Mouse (Mus musculus) small intestine, adult 2 months (tissue): ENCODE results near the gene Izumo2. TPM values are rescaled to one million over a fixed set of nuclear protein-coding genes. Genes with fewer than 3 reads are reported as not detected.

Experiments used
- H3K27ac ChIP-seq: fragments of 200-500 bp; 2 replicates; pipeline ENCODE4 v1.5.1; 2012; ENCODE audit warnings: low read depth, low read length, control low read depth, inconsistent platforms; ENCODE audit not compliant: insufficient read depth
- H3K27me3 ChIP-seq: fragments of 200-500 bp; 2 replicates; pipeline ENCODE4 v1.6.1; 2012; ENCODE audit warnings: mild to moderate bottlenecking, moderate library complexity, low read length, inconsistent platforms; ENCODE audit not compliant: control insufficient read depth, insufficient read depth
- H3K36me3 ChIP-seq: fragments of 200-500 bp; 2 replicates; pipeline ENCODE4 v1.6.1; 2012; ENCODE audit warnings: mild to moderate bottlenecking, low read length, control low read depth, inconsistent platforms; ENCODE audit not compliant: control insufficient read depth, insufficient read depth
- H3K4me1 ChIP-seq: fragments of 200-500 bp; 2 replicates; pipeline ENCODE4 v1.6.1; 2012; ENCODE audit warnings: low read length, inconsistent platforms, mixed read lengths; ENCODE audit not compliant: control insufficient read depth, insufficient read depth, insufficient read length
- H3K4me3 ChIP-seq: fragments of 200-500 bp; 2 replicates; pipeline ENCODE4 v1.5.1; 2012; ENCODE audit warnings: low read depth, mild to moderate bottlenecking, control low read depth, inconsistent platforms, low read length, moderate library complexity
- CTCF ChIP-seq: fragments of 200-500 bp; IDR thresholded peaks from 2 replicates; pipeline ENCODE4 v1.5.1; 2012; ENCODE audit warnings: low read depth, mild to moderate bottlenecking, control low read depth, inconsistent platforms, low read length, moderate library complexity, mixed read lengths; ENCODE audit not compliant: insufficient replicate concordance, insufficient read length; ENCODE audit errors: extremely low read depth
- POLR2A ChIP-seq: fragments of 200-500 bp; IDR thresholded peaks from 2 replicates; pipeline ENCODE4 v1.6.1; 2012; ENCODE audit warnings: low read depth, mild to moderate bottlenecking, control low read depth, inconsistent platforms, low read length, moderate library complexity
- WGBS: fragments of 180-500 bp; shearing (Covaris S2); methylation state at CpG from one replicate; pipeline ENCODE4 v1.1.7; 2018; 5-methylcytosine and 5-hydroxymethylcytosine counted together
- polyA plus RNA-seq: library from polyadenylated mRNA; depleted of rRNA; stranded (reverse); fragments of >200 nt; gene quantifications from 2 replicates; pipeline ENCODE4 v1.2.3, GENCODE M21; 2012

The Izumo2 gene
- polyA plus RNA-seq, 1 experiment: not detected

DNA sequence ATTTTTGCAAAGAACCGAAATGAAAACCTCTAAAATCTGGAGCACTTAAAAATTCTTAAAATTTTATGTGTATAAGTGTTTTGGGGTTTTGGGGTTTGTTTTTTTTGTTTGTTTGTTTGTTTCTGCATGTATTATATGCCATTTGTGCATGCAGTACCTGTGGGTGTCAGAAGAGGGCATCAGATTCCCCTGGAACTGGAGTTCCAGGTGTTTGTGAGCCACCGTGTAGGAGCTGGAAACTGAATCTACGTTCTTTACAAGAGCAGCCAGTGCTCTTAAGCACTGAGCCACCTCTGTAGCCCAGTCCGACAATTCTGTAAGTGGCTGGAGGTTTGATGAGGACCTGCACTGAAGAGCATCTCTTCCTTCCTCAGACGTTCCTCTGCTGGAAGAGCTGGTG is 1.3 kb downstream of the Izumo2 start:
- no peaks in the 10 kb centered on the region for H3K4me1 ChIP-seq
- no peak overlapping the region for H3K27ac ChIP-seq
- no peaks in the 10 kb centered on the region for H3K27me3 ChIP-seq
- no peaks in the 10 kb centered on the region for H3K36me3 ChIP-seq
- no peak overlapping the region for H3K4me3 ChIP-seq
- WGBS: 88% methylated on average over 5 of the region's 5 CpGs
- TF ChIP-seq POLR2A (no peak), CTCF (no peak)

DNA sequence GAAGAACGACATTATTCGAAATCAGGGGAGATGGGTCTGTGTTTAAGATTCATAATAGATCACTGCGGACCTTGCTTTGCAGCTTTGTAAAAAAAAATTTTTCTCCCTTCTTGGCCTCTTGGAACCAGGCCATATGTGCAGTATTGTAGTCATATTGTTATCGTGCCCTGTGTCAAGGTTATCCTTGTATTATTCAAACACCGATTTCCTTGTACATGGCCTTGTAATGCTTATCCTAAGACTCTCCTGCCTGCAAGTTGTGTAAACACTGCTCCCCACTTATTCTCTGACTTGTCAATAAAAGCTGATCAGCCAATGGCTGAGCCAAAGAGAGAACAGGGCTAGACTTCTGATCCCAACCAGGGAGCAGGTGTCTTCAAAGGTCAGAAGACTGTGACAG is 13.5 kb downstream of the Izumo2 start:
- Histone ChIP-seq H3K4me1 (peaks cover 13% of the 10 kb centered on the region; the same call in 1 of the 2 replicates), H3K27ac (peak overlapping the region; percentile 76), H3K4me3 (no peak overlapping the region), H3K27me3 (no peaks in the 10 kb centered on the region), H3K36me3 (no peaks in the 10 kb centered on the region)
- WGBS: 23% methylated on average over 5 of the region's 5 CpGs
- no peak for TF ChIP-seq POLR2A
- TF ChIP-seq CTCF: no peak

DNA sequence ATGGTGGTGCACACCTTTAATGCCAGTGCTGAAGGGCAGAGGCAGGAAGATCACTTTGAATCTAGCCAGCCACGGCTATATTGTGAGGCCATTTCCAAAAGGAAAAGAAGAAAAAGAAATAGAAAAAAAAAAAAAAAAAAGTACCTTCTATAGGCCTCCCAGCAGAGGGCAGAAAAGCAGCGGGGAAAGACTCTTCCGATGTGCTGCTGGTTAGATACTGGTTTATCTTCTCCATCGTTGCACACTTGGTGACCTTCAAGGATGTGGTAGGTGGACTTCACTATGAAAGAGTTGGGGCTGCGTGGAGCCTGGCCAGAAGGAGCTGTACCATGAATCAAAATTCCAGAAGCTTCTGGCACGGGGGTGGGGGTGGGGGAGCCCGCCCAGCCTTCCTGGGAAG is 15.8 kb downstream of the Izumo2 start:
- Histone ChIP-seq H3K36me3 (no peaks in the 10 kb centered on the region), H3K27me3 (no peaks in the 10 kb centered on the region), H3K27ac (no peak overlapping the region), H3K4me1 (peaks cover 13% of the 10 kb centered on the region; the same call in 1 of the 2 replicates), H3K4me3 (no peak overlapping the region)
- WGBS: 22% methylated on average over 7 of the region's 7 CpGs
- no peak for TF ChIP-seq POLR2A
- TF ChIP-seq CTCF: peak; percentile 35; the same call in 1 of the 2 replicates

DNA sequence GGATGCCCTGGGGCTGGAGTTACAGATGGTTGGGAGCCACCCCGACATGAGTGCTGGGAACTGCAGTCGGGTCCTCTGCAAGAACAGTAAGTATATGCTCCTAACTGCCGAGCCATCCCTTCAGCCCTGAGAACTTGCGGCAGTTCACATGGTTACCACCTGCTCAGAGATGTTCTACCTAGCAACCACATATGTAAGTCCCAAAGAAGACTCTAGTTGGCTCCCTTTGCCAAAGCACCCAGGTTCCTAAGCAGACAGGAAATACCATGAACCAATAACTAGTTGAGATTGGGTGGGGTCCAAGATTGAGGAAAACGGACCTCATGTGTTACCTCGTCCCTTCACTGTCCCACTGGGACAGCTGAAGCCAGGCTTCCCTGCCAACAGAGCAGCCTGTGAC is 17.8 kb downstream of the Izumo2 start:
- no peak overlapping the region for H3K27ac ChIP-seq
- WGBS: 48% methylated on average over 6 of the region's 6 CpGs
- TF ChIP-seq CTCF (no peak), POLR2A (no peak)
- peaks cover 13% of the 10 kb centered on the region; the same call in 1 of the 2 replicates for H3K4me1 ChIP-seq
- H3K27me3 ChIP-seq: no peaks in the 10 kb centered on the region
- no peak overlapping the region for H3K4me3 ChIP-seq
- no peaks in the 10 kb centered on the region for H3K36me3 ChIP-seq

DNA sequence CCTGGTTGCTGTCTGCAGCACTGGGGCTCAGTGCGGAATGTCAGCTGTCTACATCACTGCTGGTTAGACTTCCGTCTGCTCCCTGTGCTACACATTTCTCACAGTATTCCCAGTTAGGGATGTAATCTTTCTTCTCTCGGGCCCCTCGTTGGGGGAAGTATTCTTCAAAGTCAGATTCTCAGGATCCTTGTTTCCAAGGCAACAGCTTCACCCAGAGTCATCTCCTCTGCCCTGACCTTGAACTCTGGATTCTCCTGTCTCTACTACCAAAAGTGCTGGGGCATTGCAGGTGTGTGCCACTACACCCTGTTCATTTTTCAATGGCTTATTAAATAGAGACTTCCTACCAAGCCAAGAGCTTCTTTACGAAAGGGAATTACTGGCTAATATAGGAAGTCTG is 18.6 kb downstream of the Izumo2 start:
- H3K36me3 ChIP-seq: no peaks in the 10 kb centered on the region
- H3K27me3 ChIP-seq: no peaks in the 10 kb centered on the region
- H3K27ac ChIP-seq: no peak overlapping the region
- no peak for TF ChIP-seq CTCF
- no peak for TF ChIP-seq POLR2A
- 60% methylated on average over 5 of the region's 5 CpGs for WGBS
- H3K4me1 ChIP-seq: peaks cover 9% of the 10 kb centered on the region; the same call in 1 of the 2 replicates
- no peak overlapping the region for H3K4me3 ChIP-seq

DNA sequence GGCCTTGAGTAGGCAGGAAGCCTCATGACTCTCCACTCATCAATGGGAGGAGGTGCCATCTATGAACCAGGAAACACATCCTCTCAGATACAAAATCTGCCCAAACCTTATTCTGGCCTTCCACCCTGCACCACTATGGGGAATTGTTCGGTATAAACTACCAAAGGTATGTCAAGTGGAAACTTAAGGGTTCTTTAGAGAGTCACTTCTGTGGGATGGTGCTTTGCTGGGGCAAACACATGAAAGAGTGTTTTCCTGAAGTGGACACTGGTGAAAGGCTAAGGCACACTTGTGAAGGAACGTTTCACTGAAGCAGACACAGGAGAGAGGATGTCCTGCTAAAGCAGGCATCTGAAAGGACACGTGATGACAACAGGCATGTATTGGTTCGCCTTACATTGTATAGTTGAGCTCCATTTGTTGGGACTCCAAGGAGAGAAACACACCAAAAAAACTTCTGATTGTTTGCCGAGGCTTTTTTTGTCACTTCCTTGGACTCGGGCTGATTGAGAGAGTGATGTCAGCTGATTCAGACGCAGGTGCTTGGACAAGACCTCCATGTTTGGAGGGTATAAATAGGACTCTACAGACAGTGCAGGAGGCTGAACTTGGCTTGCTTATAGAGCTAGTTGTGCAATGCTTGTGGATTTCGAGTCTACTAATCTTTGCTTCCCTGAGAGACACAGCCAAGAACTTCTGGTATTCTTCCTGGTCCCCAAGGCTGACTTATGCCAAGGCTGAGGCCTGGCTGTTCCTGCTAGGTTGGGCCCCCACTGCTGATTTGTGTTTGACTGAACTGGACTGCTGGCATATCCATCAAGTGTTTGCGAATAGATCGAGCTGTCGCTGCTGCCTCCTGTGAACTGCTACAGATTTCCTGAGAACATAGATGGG is 19.8 kb downstream of the Izumo2 start:
- H3K27ac ChIP-seq: no peak overlapping the region
- 0 out of 2 replicates have a peak, but pooled peaks cover 2% of the 10 kb centered on the region for H3K4me1 ChIP-seq
- TF ChIP-seq CTCF: no peak
- TF ChIP-seq POLR2A: no peak
- 87% methylated on average over 11 of the region's 11 CpGs for WGBS
- no peaks in the 10 kb centered on the region for H3K36me3 ChIP-seq
- H3K4me3 ChIP-seq: no peak overlapping the region
- no peaks in the 10 kb centered on the region for H3K27me3 ChIP-seq

DNA sequence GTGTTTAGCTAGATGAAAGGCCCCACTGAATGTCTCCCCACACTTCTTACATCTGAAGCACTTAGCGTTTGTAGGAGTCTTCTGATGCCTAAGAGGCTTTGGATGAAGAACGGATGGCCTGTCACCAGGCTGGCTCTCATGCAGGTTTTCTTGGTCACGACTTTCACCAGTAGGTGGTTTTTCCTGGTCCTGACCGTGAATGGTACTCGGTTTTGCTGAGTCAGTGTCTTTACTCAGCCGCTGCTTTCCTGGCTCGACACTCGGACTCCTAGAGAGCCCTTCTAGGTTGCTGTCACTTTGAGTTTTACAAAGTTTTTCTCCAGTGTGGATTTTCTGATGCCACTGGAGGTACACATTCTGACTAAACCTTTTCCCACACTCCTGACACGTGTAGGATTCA is 25.2 kb downstream of the Izumo2 start:
- Histone ChIP-seq H3K27ac (no peak overlapping the region), H3K36me3 (peaks cover 2% of the 10 kb centered on the region; the same call in 1 of the 2 replicates), H3K4me1 (no peaks in the 10 kb centered on the region), H3K27me3 (no peaks in the 10 kb centered on the region), H3K4me3 (no peak overlapping the region)
- 88% methylated on average over 9 of the region's 9 CpGs for WGBS
- TF ChIP-seq CTCF: no peak
- TF ChIP-seq POLR2A: no peak
